Mouse (Mus musculus) lung, adult 2 months (tissue): ENCODE data around the gene Rnf111.

Experiments used
- CTCF ChIP-seq: fragments of 200-500 bp; IDR thresholded peaks from 2 replicates; pipeline ENCODE4 v1.5.1; 2011; ENCODE audit warnings: mild to moderate bottlenecking, low read length, control low read depth; ENCODE audit not compliant: insufficient read depth
- POLR2A ChIP-seq: fragments of 200-500 bp; IDR thresholded peaks from 2 replicates; pipeline ENCODE4 v1.6.1; 2011; ENCODE audit warnings: low read depth, mild to moderate bottlenecking, control low read depth, low read length, borderline replicate concordance; ENCODE audit errors: extremely low read depth

GRCm38 (mm10) chr9:70510998-70511583, 7.6 kb upstream of the Rnf111 start:
- TF ChIP-seq CTCF (no peak), POLR2A (no peak)
